Mouse (Mus musculus) kidney, adult 18-20 months (tissue): ENCODE results near the gene Prkca.
A peak's percentile ranks its signal among the peaks of the same experiment; 100 is the strongest.

Experiments
- DNase-seq: peaks from one replicate; pipeline ENCODE4 v3.0.0; 2021

Prkca gene

DNA sequence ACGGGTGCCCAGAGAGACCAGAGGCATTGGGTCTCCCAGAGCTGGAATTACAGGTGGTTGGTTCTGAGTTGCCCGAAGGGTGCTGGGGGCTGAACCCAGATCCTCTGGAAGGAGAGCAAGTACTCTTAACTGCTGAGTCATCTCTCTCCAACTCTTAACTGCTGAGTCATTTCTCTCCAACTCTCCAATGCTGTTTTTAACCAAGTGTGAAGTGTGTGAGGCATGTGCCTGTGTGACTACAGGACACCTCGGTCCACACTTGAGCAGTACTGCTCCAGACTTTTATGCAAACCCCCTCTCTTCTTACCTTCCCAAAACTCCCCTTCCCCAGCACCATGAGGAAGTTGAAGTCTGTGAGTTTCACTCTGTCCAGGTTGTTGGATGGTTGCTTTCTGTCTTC, 357.8 kb downstream of the Prkca start:
- no peak for DNase-seq

DNA sequence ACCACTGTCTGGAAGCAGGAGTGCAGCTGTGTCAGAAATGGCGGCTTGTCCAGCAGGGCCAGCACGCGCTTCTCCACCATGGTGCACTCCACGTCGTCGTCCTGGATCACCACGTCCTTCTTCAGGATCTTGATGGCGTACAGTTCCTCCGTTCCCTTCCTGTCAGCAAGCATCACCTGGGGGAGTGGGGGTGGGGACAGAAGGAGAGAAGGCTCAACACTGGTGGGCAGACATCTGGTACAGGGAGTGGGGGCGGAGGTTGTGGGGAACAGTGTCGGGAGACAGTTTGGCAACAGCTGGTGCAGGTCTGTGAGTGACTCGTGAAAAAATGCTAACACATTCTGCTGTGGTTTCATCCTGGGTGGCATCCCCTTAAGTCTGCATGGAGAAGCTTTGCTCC, 359.8 kb downstream of the Prkca start:
- DNase-seq: no peak

DNA sequence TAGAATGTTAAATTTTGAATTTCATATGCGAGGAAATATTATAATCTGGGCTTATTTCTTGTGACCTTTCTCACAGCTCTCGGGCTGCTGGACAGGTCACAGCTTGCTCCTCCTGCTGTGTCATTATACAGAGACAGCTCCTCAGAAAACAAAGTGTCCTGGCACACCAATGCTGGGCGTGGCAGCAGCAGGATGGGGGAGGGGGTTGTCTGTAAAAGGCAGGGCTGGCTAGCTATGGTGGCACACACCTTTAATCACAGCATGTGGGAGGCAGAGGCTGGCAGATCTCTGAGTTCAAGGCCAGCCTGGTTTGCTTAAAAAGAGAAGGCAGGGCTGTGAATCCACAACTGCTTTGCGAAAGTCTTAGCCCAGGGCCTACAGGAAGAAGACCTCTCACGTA, 360.5 kb downstream of the Prkca start:
- no peak for DNase-seq

DNA sequence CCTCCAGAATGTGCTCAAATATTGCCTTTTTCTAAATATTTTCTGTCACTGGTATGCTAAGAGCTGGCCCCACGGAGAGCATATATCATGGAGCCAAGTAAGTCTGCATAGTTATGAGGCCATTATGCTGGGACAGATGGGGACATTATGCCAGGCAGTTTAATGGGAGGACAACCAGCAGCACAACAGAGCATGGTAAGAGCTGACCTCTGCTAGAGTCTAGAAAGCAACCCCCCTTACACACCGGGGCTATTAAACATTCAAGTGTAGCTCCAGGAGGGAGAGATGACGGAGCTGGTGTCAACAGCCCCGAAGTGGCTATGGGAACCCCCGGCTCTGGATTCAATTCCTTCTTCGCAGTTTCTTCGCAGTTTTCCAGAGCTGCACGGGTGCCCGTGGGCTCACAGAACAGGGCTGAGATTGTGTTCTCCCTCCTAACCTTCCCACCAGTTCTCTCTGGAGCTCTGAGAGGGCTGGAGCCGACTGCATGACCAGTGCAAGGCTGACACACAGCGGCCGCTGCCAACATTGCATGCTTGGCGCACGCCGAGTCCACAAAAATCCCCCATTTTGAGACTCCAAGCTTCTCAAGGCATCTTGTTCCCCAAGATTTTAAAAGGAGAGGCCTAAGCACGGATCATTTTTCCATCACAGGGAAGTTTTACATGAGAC, 361.4 kb downstream of the Prkca start:
- DNase-seq: peak; percentile 40

GRCm38 (mm10) chr11:107979497-107980174, 364.1 kb downstream of the Prkca start:
- DNase-seq: no peak

- DNase-seq: no peak
Observed at GRCm38 (mm10) chr11:107969943-107970342, 373.8 kb downstream of the Prkca start.

- no peak for DNase-seq
Observed at GRCm38 (mm10) chr11:107968147-107968546, 375.6 kb downstream of the Prkca start.

DNA sequence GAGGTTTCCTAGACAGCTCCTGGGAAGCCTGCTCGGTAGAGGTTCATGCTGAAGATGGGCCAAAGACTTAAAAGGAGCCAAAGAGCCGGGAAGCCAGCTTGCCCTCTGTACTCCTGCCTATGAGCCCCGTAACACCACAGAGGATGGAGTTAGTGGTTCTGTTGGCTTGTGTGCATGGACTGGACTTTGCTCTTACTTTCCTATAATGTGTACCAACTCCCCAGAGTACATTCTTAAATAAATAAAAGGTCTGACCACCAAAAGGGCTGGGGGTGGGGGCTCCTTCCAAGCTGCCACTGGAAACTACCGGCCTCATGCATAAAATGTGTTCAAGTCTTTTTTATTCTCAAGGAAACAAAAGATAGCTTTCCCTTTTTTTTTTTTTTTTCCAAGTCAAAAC, 377.5 kb downstream of the Prkca start:
- no peak for DNase-seq

GRCm38 (mm10) chr11:107965449-107965848, 378.3 kb downstream of the Prkca start:
- no peak for DNase-seq

- DNase-seq: no peak
Observed at GRCm38 (mm10) chr11:107957566-107958350, 386.0 kb downstream of the Prkca start.

- DNase-seq: no peak
Observed at GRCm38 (mm10) chr11:107955191-107956062, 388.3 kb downstream of the Prkca start.

- DNase-seq: no peak
Observed at GRCm38 (mm10) chr11:107951431-107951830, 392.3 kb downstream of the Prkca start.

GRCm38 (mm10) chr11:107950658-107951057, 393.1 kb downstream of the Prkca start:
- no peak for DNase-seq

- peak; percentile 22 for DNase-seq
Observed at GRCm38 (mm10) chr11:107950211-107950610, 393.5 kb downstream of the Prkca start.

DNA sequence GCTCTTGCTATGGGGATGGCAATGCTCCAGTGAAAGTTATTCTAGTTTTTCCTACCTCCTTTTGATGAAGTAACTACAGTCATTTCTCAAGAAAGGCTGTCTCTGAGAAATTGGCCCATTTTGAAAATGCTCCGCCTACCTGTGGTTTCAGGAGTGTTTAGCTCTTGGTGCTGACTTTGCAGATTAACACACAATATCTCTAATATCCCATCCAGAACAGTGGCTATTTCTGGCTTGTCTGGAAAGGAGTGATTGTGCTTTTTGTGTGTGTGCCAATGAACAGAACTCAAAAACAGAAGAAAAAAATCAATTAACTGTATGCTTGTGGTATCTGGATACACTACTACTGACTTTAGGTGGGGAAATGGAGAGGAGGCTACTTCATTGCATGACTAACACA, 395.8 kb downstream of the Prkca start:
- DNase-seq: no peak

- no peak for DNase-seq
Observed at GRCm38 (mm10) chr11:107946823-107947222, 396.9 kb downstream of the Prkca start.

DNA sequence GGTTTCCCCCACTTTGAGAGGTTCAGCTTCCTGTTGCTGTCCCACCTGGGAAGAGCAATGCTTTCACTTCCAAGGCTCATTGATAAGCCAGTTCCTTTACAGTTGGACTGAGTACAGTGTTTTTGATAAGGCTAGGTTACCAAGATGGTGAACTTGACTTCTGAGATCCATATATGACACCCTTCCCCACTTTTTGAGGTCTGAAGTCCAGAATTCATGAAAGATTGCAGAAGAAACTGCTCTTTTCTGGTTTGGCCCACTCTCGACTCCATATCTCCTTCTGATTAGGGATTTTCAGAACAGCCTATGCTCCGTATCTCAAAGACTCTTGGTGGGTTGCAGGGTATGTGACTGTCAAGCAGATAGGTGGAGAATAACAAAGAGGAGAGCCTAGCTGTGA, 406.8 kb downstream of the Prkca start:
- DNase-seq: no peak

GRCm38 (mm10) chr11:107931721-107932120, 412.0 kb downstream of the Prkca start:
- no peak for DNase-seq

DNA sequence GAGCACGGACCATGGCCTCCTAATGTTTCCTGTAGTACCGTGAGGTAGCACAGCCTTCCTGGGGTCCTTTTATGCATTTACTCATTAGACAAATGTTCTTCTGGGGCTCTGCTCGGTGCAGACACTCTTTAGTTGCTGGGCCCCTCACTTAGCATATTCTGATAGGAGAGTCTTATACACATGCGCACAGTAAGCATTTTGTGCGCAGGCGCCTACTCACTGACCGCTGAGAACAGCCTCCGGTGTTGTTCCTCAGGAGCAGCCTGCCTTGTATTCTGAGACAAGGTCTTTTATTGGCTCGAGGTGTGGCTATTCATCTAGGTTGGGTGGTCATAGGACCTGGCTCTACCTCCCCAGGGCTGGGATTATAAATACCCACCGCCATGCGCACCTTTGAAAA, 412.4 kb downstream of the Prkca start:
- no peak for DNase-seq

GRCm38 (mm10) chr11:107929712-107930111, 414.0 kb downstream of the Prkca start:
- DNase-seq: no peak

GRCm38 (mm10) chr11:107919852-107920508, 423.7 kb downstream of the Prkca start:
- no peak for DNase-seq

DNA sequence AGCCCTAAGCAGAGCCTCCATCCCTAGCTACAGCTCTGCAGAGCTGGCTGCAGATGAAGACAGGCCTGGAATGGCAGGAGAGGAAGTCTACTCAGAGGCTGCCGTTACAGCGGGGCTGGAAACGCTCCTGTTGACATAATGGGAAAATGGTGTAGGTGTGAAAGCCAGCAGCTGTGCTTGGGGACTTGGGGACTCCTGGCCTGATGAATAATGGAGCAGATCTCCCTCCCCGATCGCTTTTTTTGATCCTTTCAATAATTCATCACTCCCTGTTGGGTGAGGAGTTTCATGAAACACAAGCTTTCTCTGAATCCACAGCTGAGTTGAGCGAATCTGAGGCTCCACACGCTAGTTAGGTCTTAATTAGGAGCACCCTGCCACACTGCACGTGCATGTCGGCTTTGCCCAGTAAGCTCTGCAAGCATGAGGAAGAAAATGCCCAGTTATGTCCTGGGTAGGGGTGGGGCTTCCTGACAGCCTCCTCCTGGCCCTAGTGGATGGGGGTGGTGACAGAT, 425.9 kb downstream of the Prkca start:
- DNase-seq: no peak
